Mouse (Mus musculus): ENCODE data around the gene Gm17175.
"Not testable (repeated sequence)": the region's sequence is repeated elsewhere in the genome, so short reads cannot be mapped to it uniquely, and the experiment has no call there.

The Gm17175 gene

GRCm38 (mm10) chr14:51573963-51574362, at the start of gene Gm17175:
Gene Gm17175, minus strand, starts transcription at chr14:51574063.
- not testable (repeated sequence) for DNase-seq (ENCODE audit: low read depth)

- no peak for DNase-seq (ENCODE audit: low read depth)
Observed at GRCm38 (mm10) chr14:51611210-51611609, 37.3 kb upstream of the Gm17175 start, which contains the start of gene Gm17078. Gene Gm17078, minus strand, starts transcription at chr14:51611310.

GRCm38 (mm10) chr14:51592039-51592438, 18.2 kb upstream of the Gm17175 start, which contains the start of gene Gm17174:
Gene Gm17174, minus strand, starts transcription at chr14:51592139.
- not testable (repeated sequence) for DNase-seq (ENCODE audit: low read depth)

GRCm38 (mm10) chr14:51552490-51552889, 21.4 kb downstream of the Gm17175 start, which contains the start of gene Gm5622:
Gene Gm5622, plus strand, starts transcription at chr14:51552790.
- no peak for DNase-seq (ENCODE audit: low read depth)

All from induced T-regulatory cell, adult 2 months (primary cell).